ENCODE assay signal across 8 mouse cellular contexts in genomic region chr2:154568329-154569070, GRCm38 (mm10). TPM values are rescaled to one million over a fixed set of nuclear protein-coding genes. Genes with fewer than 3 reads are reported as not detected.
DNase-seq lines count a peak whose midpoint lies in the region; ATAC-seq and TF ChIP-seq lines count a peak whose summit lies in the region.

No protein-coding gene starts in this region.

- 0 out of 2 replicates have a peak, but pooled peaks have one; percentile 0 for ATAC-seq in heart, embryonic 14.5 days (ENCODE audit: insufficient number of reproducible peaks, insufficient read depth, low FRiP score, low read depth)
- peak; percentile 24 for ATAC-seq in liver, embryonic 14.5 days (ENCODE audit: insufficient read depth)

- H3K27ac ChIP-seq in brown adipose tissue, adult 24 weeks (replicated peaks; ENCODE audit: low read depth, low read length): peak overlapping the region; percentile 74
- peak overlapping the region; percentile 14 to 78 for H3K27ac ChIP-seq in heart, embryonic 14.5 days (replicated peaks in 1 of 2; ENCODE audit: control insufficient read depth in 1 of 2, insufficient read depth in 1 of 2, low read depth in 2 of 2, low read length in 2 of 2)
- H3K27ac ChIP-seq in liver, embryonic 14.5 days: peak overlapping the region; percentile 54

- no peaks in the 10 kb centered on the region for H3K27me3 ChIP-seq in heart, embryonic 14.5 days (ENCODE audit: control insufficient read depth, insufficient read depth, low read length)
- H3K27me3 ChIP-seq in liver, embryonic 14.5 days (ENCODE audit: control insufficient read depth, insufficient read depth, low read length): no peaks in the 10 kb centered on the region

- no peaks in the 10 kb centered on the region for H3K9me3 ChIP-seq in heart, embryonic 14.5 days (ENCODE audit: control insufficient read depth, low read length)
- H3K9me3 ChIP-seq in liver, embryonic 14.5 days (ENCODE audit: control insufficient read depth, low read length): no peaks in the 10 kb centered on the region

- peak overlapping the region; percentile 90 for H3K4me2 ChIP-seq in heart, embryonic 14.5 days (ENCODE audit: low read length)
- peak overlapping the region; percentile 94 for H3K4me2 ChIP-seq in liver, embryonic 14.5 days (ENCODE audit: low read depth)

- peaks cover 10% of the 10 kb centered on the region; the same call in 1 of the 2 replicates for H3K4me1 ChIP-seq in brown adipose tissue, adult 24 weeks (ENCODE audit: control insufficient read depth, insufficient read depth, insufficient read length, low read length)
- peaks cover 23 to 36% of the 10 kb centered on the region in 2 experiments for H3K4me1 ChIP-seq in heart, embryonic 14.5 days (ENCODE audit: control insufficient read depth in 2 of 2, insufficient read depth in 2 of 2, low read length in 2 of 2)
- H3K4me1 ChIP-seq in liver, embryonic 14.5 days (replicated peaks; ENCODE audit: control insufficient read depth in 2 of 2, insufficient read depth in 2 of 2, low read length in 1 of 2): peaks cover 19 to 37% of the 10 kb centered on the region in 2 experiments

- no peak for TF ChIP-seq EP300 in liver, embryonic 14.5 days (IDR thresholded peaks at IDR 0.05; ENCODE audit: low read depth)

- DNase-seq in right cerebral cortex, postnatal 10 days (ENCODE audit: low spot score in 2 of 2): peak; percentile 60 to 68
- no peak for DNase-seq in right cerebral cortex, adult 18-20 months
- no peak for DNase-seq in liver, embryonic 14.5 days (ENCODE audit: low read depth in 3 of 3, low spot score in 3 of 3)
- peak; percentile 66 for DNase-seq in retina, embryonic 14.5 days (ENCODE audit: low spot score)
- DNase-seq in thymus, adult 18-20 months: no peak
- no peak for DNase-seq in thymus, postnatal 4 days

- H3K36me3 ChIP-seq in heart, embryonic 14.5 days (ENCODE audit: control insufficient read depth, insufficient read depth, low read length): peaks cover 8% of the 10 kb centered on the region
- peaks cover 11% of the 10 kb centered on the region for H3K36me3 ChIP-seq in liver, embryonic 14.5 days (replicated peaks; ENCODE audit: control insufficient read depth, insufficient read depth, low read depth)

- H3K9ac ChIP-seq in heart, embryonic 14.5 days (ENCODE audit: low read length): peak overlapping the region; percentile 80
- peak overlapping the region; percentile 74 for H3K9ac ChIP-seq in liver, embryonic 14.5 days (replicated peaks)

- peak overlapping the region; percentile 53 for H3K4me3 ChIP-seq in brown adipose tissue, adult 24 weeks (ENCODE audit: insufficient read depth, low read depth, low read length)
- H3K4me3 ChIP-seq in heart, embryonic 14.5 days (ENCODE audit: control insufficient read depth in 1 of 2, insufficient read depth in 1 of 2, low read depth in 1 of 2, low read length in 2 of 2): peak overlapping the region; percentile 78 to 88
- peak overlapping the region; percentile 65 to 97 for H3K4me3 ChIP-seq in liver, embryonic 14.5 days (ENCODE audit: insufficient read depth in 1 of 2, low read depth in 2 of 2, low read length in 2 of 2)

- WGBS in heart, embryonic 14.5 days: 21% methylated on average over 10 of the region's 10 CpGs
- WGBS in liver, embryonic 14.5 days (ENCODE audit: insufficient replicate concordance): 19% methylated on average over 10 of the region's 10 CpGs

- no peak for TF ChIP-seq CTCF in liver, embryonic 14.5 days (IDR thresholded peaks at IDR 0.05; ENCODE audit: low read depth)

RNA-seq across cellular contexts. Expression of gene E2f1, which starts 1.2 kb away (rescaled TPM):
- polyA plus RNA-seq in brown adipose tissue, adult 24 weeks (2012; ENCODE audit: insufficient read depth, insufficient read length, missing spikeins): 0.63 and 1.3 TPM in 2 replicates
- polyA plus RNA-seq in heart, embryonic 14.5 days (2014; fragmentation: Nextera tagmentation; extraction: Ambion mirVana): 7.2 and 8.6 TPM in 2 replicates
- polyA plus RNA-seq in liver, embryonic 14.5 days (2012; rRNA removed): 26.2 and 26.4 TPM in 2 replicates
- polyA plus RNA-seq in liver, embryonic 14.5 days (2014; fragmentation: Nextera tagmentation; extraction: Ambion mirVana): 6.0 and 7.6 TPM in 2 replicates

RNA-seq across cellular contexts. Expression of gene Necab3, which starts 9.8 kb away (rescaled TPM):
- not detected in 2 replicates for polyA plus RNA-seq in brown adipose tissue, adult 24 weeks (2012; ENCODE audit: insufficient read depth, insufficient read length, missing spikeins)
- polyA plus RNA-seq in heart, embryonic 14.5 days (2014; fragmentation: Nextera tagmentation; extraction: Ambion mirVana): 1.7 and 1.9 TPM in 2 replicates
- 0.80 and 1.7 TPM in 2 replicates for polyA plus RNA-seq in liver, embryonic 14.5 days (2012; rRNA removed)
- 0.87 and 0.96 TPM in 2 replicates for polyA plus RNA-seq in liver, embryonic 14.5 days (2014; fragmentation: Nextera tagmentation; extraction: Ambion mirVana)

RNA-seq across cellular contexts. Expression of gene Actl10, which starts 16.9 kb away (rescaled TPM):
- polyA plus RNA-seq in brown adipose tissue, adult 24 weeks (2012; ENCODE audit: insufficient read depth, insufficient read length, missing spikeins): not detected in 2 replicates
- 0.35 TPM in 1 of 2 replicates, not detected in the other for polyA plus RNA-seq in heart, embryonic 14.5 days (2014; fragmentation: Nextera tagmentation; extraction: Ambion mirVana)
- 0.05 TPM in 1 of 2 replicates, not detected in the other for polyA plus RNA-seq in liver, embryonic 14.5 days (2012; rRNA removed)
- polyA plus RNA-seq in liver, embryonic 14.5 days (2014; fragmentation: Nextera tagmentation; extraction: Ambion mirVana): not detected in 2 replicates

RNA-seq across cellular contexts. Expression of gene 1700003F12Rik, which starts 21.6 kb away (rescaled TPM):
- not detected in 2 replicates for polyA plus RNA-seq in brown adipose tissue, adult 24 weeks (2012; ENCODE audit: insufficient read depth, insufficient read length, missing spikeins)
- 0.42 and 0.50 TPM in 2 replicates for polyA plus RNA-seq in heart, embryonic 14.5 days (2014; fragmentation: Nextera tagmentation; extraction: Ambion mirVana)
- polyA plus RNA-seq in liver, embryonic 14.5 days (2012; rRNA removed): 1.3 TPM in 2 replicates
- 0.90 and 1.1 TPM in 2 replicates for polyA plus RNA-seq in liver, embryonic 14.5 days (2014; fragmentation: Nextera tagmentation; extraction: Ambion mirVana)

RNA-seq across cellular contexts. Expression of gene Pxmp4, which starts 35.0 kb away (rescaled TPM):
- polyA plus RNA-seq in brown adipose tissue, adult 24 weeks (2012; ENCODE audit: insufficient read depth, insufficient read length, missing spikeins): 44.4 and 59.3 TPM in 2 replicates
- 31.8 and 33.7 TPM in 2 replicates for polyA plus RNA-seq in heart, embryonic 14.5 days (2014; fragmentation: Nextera tagmentation; extraction: Ambion mirVana)
- 18.7 and 27.6 TPM in 2 replicates for polyA plus RNA-seq in liver, embryonic 14.5 days (2012; rRNA removed)
- polyA plus RNA-seq in liver, embryonic 14.5 days (2014; fragmentation: Nextera tagmentation; extraction: Ambion mirVana): 30.2 and 35.4 TPM in 2 replicates

Comparison
In these comparisons a context has a peak if more than half of its experiments do, and no peak if none do; other contexts are left out.
1. DNase-seq: peak in right cerebral cortex, postnatal 10 days (2 of 2) and retina, embryonic 14.5 days (single experiment); none in right cerebral cortex, adult 18-20 months (single experiment), liver, embryonic 14.5 days (0 of 3), thymus, adult 18-20 months (0 of 2) and thymus, postnatal 4 days (single experiment).
2. Peak in every context shown above with its lines, with median percentiles within 50 percentile points of each other: H3K27ac ChIP-seq and H3K4me3 ChIP-seq.